Mouse (Mus musculus) liver, embryonic 14.5 days (tissue): ENCODE data around the gene Mpst.

Source experiments
- CTCF ChIP-seq: IDR thresholded peaks from 2 replicates; pipeline ENCODE4 v1.5.1; 2016; ENCODE audit warnings: antibody characterized with exemption, low read depth, control low read depth
- EP300 ChIP-seq: IDR thresholded peaks from 2 replicates; pipeline ENCODE4 v1.6.1; 2016; ENCODE audit warnings: antibody characterized with exemption, low read depth

- TF ChIP-seq CTCF (no peak), EP300 (no peak)
Measured at GRCm38 (mm10) chr15:78405517-78406211, 552 bp upstream of the Mpst start, which contains the start of gene Tst.
